Mouse (Mus musculus): ENCODE results near the gene Asap2. TPM values are rescaled to one million over a fixed set of nuclear protein-coding genes. Genes with fewer than 3 reads are reported as not detected.

Asap2 gene
- polyA plus RNA-seq, 1 experiment from 2014 or later: 7.6 TPM

DNA sequence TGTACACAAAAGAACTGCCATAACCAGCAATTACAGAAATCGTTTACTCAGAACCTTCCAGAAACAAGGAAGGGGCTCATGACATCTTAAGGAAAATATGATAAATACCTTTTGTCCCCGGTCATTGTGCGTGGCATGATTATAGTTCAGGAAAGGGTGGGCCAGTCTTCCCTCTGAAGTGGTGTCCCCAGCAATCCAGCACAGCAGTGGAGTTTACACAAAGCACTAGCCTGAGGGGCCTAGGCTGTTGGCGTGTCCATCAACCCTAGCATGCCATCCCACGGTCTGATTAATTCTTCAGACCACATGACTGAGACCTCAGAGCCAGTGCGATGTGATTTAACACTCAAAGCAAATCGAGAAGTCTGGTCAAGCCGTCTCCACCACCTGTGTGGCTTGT, 235.1 kb downstream of the Asap2 start:
- 71% methylated on average over 8 of the region's 8 CpGs for WGBS
- no peaks in the 10 kb centered on the region for H3K36me3 ChIP-seq
- H3K9me3 ChIP-seq: no peaks in the 10 kb centered on the region
- H3K27ac ChIP-seq: no peak overlapping the region
- peaks cover 11% of the 10 kb centered on the region for H3K4me1 ChIP-seq
- H3K9ac ChIP-seq: no peak overlapping the region
- ATAC-seq (ENCODE audit: insufficient read depth, low FRiP score, low read depth): no peak
- H3K4me3 ChIP-seq (replicated peaks): no peak overlapping the region
- H3K4me2 ChIP-seq: no peak overlapping the region
- no peaks in the 10 kb centered on the region for H3K27me3 ChIP-seq (replicated peaks)

DNA sequence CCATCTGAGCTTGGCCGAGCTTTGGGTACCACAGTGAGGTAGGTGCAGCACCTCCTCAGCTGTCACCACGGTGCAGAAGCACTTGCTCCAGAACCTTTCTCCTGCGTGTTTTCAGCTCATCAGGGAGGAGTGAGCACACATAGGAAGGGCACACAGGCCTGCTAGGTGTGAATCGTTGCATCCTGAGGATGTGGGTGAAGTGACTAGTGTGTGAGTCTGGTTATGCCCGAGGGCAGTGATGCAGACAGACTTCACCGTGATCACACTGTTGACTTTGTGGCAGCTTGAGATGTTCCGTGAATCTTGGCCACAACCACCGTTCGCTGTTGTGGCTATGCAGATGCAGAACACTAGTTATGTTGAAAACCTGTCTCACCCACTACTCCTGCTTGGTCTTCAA, 236.1 kb downstream of the Asap2 start:
- 84% methylated on average over 9 of the region's 9 CpGs for WGBS
- no peak for ATAC-seq (ENCODE audit: insufficient read depth, low FRiP score, low read depth)
- H3K9me3 ChIP-seq: no peaks in the 10 kb centered on the region
- no peak overlapping the region for H3K9ac ChIP-seq
- H3K27ac ChIP-seq: no peak overlapping the region
- no peak overlapping the region for H3K4me2 ChIP-seq
- H3K4me3 ChIP-seq (replicated peaks): no peak overlapping the region
- H3K27me3 ChIP-seq (replicated peaks): no peaks in the 10 kb centered on the region
- peaks cover 11% of the 10 kb centered on the region for H3K4me1 ChIP-seq
- no peaks in the 10 kb centered on the region for H3K36me3 ChIP-seq

DNA sequence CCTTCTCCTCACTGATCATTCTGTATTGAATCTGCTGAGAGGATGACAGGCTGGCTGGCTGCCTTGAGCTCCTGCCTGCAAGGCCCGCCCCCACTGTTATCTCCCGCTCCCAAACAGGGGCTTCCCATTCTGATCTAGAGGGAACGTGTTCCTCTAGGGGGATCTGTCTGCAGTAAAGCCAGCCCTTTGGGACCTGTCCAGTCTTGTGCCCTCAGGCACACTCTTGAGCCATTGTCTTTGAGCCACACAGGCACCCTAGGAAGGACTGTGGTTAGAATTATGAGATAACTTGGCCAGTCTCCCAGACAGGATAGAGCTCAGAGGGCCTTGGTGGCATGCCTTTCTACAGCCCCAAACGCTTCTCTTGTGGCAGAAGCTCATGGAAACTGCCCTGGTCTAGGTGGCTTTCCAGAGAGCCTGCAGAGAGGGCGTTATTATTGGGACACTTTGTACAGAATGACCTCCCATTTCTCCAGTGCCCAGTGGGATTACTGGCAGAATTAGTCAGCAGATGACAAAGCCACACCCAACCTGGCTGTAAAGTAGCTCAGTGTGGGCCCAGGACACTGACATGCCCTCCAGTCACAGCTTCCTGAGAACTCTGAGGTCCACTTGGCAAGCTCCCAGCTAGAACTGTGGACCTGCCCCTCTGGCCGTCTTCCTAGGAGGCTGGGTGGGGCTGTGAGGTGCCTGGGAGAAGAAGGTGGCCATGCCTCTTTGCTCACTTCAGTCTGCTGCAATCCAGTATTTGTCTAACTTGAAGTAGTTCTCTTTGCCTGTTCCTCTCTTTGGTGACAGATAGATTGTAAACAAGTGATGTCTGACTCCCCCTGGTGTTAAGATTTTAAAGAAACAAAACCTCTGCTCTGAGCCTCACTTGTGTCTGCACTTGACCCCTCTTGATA, 237.1 kb downstream of the Asap2 start:
- Histone ChIP-seq H3K9me3 (no peaks in the 10 kb centered on the region), H3K36me3 (no peaks in the 10 kb centered on the region), H3K4me3 (replicated peaks) (no peak overlapping the region), H3K4me1 (peaks cover 11% of the 10 kb centered on the region), H3K27me3 (replicated peaks) (no peaks in the 10 kb centered on the region), H3K9ac (no peak overlapping the region), H3K27ac (peak overlapping the region; percentile 31; the same call in 1 of the 2 replicates), H3K4me2 (no peak overlapping the region)
- 48% methylated on average over 6 of the region's 6 CpGs for WGBS
- ATAC-seq (ENCODE audit: insufficient read depth, low FRiP score, low read depth): peak; percentile 44; the same call in 1 of the 2 replicates

DNA sequence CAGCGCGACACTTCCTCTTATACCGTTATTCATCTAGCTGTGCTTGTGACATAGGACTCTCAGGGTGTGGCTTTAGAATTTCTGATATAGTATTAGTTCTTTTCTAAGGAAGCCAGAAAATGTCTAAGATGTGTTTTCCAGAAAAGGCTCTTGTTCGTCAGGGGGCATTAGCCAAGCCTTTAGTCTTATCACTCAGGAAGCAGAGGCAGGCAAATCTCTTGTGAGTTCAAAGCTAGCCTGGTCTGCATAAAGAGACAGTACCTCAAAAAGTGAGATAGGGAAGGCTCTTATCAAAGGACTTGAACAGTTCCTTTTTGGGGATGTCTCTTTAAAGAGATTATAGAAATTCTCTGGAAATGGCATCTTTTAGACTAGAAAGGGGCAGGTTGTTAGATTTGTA, 238.4 kb downstream of the Asap2 start:
- WGBS: 84% methylated on average over 4 of the region's 4 CpGs
- H3K27ac ChIP-seq: no peak overlapping the region

DNA sequence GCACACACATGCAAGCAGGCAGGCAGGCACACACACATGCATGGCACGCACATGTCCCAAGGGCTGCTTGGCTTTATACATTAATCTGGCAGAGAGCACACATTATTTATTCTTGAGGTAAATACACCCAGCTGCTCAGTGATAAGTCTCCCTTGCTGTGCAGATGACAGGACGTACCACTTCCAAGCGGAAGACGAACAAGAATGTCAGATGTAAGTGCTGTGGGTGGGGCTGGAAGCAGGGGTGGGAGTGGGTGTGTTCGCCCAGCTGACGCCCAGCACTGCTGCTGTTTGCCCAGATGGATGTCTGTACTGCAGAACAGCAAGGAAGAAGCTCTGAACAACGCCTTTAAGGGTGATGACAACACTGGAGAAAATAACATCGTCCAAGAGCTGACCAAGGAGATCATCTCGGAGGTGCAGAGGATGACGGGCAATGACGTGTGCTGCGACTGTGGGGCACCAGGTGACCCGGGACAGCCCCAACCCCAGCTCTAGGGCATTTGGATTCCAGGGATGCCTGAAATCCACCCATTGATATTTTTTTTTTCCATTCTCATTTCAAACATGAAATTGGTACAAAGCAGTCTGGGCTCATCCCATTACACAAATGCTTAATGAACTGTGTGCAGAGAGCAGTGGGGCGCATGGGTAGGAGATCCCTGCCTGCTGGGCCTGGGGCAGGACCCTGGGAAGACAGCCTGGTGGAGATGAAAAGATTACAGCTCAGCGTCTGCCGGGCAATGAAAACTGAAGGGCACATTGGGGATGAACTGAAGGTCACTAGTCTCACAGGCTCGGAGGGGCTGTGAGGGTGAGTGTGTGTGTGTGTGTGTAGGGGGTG, 239.0 kb downstream of the Asap2 start:
- ATAC-seq (ENCODE audit: insufficient read depth, low FRiP score, low read depth): no peak
- Histone ChIP-seq H3K4me2 (no peak overlapping the region), H3K36me3 (no peaks in the 10 kb centered on the region), H3K9me3 (no peaks in the 10 kb centered on the region), H3K4me3 (replicated peaks) (no peak overlapping the region), H3K4me1 (peaks cover 11% of the 10 kb centered on the region), H3K27me3 (replicated peaks) (no peaks in the 10 kb centered on the region), H3K9ac (no peak overlapping the region), H3K27ac (no peak overlapping the region)
- 65% methylated on average over 17 of the region's 17 CpGs for WGBS

More for the DNA sequence above, 238.4 kb downstream of the Asap2 start:
- no peak for ATAC-seq (ENCODE audit: insufficient read depth, low FRiP score, low read depth)
- Histone ChIP-seq H3K9me3 (no peaks in the 10 kb centered on the region), H3K27me3 (replicated peaks) (no peaks in the 10 kb centered on the region), H3K9ac (no peak overlapping the region), H3K4me2 (no peak overlapping the region), H3K4me3 (replicated peaks) (no peak overlapping the region), H3K36me3 (no peaks in the 10 kb centered on the region), H3K4me1 (peaks cover 11% of the 10 kb centered on the region)

DNA sequence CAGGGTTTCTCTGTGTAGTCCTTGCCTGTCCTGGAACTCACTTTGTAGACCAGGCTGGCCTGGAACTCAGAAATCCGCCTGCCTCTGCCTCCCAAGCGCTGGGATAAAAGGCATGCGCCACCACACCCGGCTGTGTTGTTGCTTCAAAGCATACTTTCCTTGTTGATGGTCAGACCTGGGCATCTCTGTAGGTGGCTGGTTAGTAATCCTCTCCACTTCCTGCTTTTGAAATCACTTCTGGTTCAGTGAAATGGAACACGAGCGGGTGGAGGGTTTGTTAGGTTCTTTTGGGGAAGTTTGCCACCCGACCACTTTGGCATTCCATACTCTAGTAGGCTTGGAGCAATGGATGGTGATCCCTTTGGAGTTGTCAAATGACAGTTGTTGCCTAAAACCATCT, 243.5 kb downstream of the Asap2 start:
- Histone ChIP-seq H3K4me1 (0 out of 2 replicates have a peak, but pooled peaks cover 4% of the 10 kb centered on the region), H3K4me3 (replicated peaks) (no peak overlapping the region), H3K36me3 (peaks cover 3% of the 10 kb centered on the region; the same call in 1 of the 2 replicates), H3K27ac (no peak overlapping the region), H3K9ac (no peak overlapping the region), H3K4me2 (no peak overlapping the region), H3K27me3 (replicated peaks) (no peaks in the 10 kb centered on the region), H3K9me3 (no peaks in the 10 kb centered on the region)
- WGBS: 82% methylated on average over 7 of the region's 7 CpGs
- no peak for ATAC-seq (ENCODE audit: insufficient read depth, low FRiP score, low read depth)

DNA sequence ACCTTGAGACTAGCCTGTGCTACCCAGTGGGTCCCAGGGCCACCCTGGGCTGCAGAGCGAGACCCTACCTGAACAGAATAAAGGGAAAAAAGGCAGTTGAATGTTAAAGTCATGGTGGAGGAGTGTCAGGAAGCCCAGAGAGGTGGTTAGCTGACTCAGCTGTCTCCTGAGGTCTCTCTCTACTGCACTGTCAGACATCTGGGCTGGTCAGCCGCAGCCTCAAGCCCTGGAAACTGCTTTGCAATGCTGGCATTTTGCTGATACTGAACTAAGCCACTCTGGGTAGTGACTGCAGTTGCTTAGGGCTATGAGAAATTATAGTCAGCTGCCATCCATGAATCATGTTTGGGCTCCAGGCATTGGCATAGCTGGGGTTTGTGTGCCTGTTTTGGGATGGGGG, 244.3 kb downstream of the Asap2 start:
- H3K36me3 ChIP-seq: peaks cover 8% of the 10 kb centered on the region; the same call in 1 of the 2 replicates

DNA sequence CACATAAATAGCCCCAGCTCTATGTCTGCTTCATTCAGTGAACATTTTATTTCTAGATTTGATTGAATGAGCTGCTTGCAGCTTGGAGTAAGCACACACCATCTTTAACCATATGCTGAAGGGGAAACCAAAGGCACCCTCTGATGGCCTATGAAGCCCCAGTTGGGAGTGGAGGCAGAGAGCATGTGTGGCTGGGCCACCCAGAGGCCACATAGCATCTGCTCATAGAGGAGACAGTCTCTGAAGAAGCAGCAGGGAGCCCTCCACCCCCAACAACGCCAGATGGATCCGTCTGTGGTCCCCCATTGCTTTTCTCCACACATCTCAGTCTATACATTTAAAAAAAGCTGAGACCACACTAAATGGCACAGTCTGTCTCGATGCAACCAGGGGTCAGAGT, 251.7 kb downstream of the Asap2 start:
- ATAC-seq (ENCODE audit: insufficient read depth, low FRiP score, low read depth): no peak
- Histone ChIP-seq H3K36me3 (peaks cover 12% of the 10 kb centered on the region; the same call in 1 of the 2 replicates), H3K9ac (no peak overlapping the region), H3K27ac (no peak overlapping the region), H3K4me1 (no peaks in the 10 kb centered on the region), H3K27me3 (replicated peaks) (no peaks in the 10 kb centered on the region), H3K9me3 (no peaks in the 10 kb centered on the region), H3K4me2 (no peak overlapping the region), H3K4me3 (replicated peaks) (no peak overlapping the region)
- WGBS: 78% methylated on average over 3 of the region's 3 CpGs

More for the DNA sequence above, 244.3 kb downstream of the Asap2 start:
- Histone ChIP-seq H3K27me3 (replicated peaks) (no peaks in the 10 kb centered on the region), H3K9me3 (no peaks in the 10 kb centered on the region), H3K4me2 (no peak overlapping the region), H3K4me1 (no peaks in the 10 kb centered on the region), H3K9ac (no peak overlapping the region), H3K4me3 (replicated peaks) (no peak overlapping the region), H3K27ac (no peak overlapping the region)
- ATAC-seq (ENCODE audit: insufficient read depth, low FRiP score, low read depth): no peak
- WGBS: 84% methylated on average over 2 of the region's 2 CpGs

DNA sequence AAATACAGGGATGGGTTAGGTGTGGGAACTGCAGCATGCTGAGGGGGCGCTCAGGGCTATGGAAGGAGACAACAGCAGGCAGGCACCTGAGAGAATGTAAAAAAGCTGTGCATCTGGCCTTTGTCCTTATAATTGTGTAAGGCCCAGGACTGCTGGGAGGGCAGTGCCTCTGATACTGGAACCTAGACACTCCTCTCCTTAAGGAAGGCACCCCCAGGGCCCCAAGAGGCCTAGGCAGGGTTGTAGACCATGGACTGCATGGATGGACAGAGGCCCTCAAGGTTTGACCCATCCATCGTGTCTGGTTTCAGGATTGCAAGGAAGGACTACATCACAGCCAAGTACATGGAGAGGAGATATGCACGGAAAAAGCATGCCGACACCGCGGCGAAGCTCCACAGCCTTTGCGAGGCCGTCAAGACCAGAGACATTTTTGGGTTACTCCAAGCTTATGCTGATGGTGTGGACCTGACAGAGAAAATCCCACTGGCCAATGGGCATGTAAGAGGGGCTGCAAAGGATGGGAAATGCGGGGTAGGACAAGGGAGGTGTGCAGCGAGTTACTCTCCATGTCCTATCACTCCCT, 254.2 kb downstream of the Asap2 start:
- 94% methylated on average over 11 of the region's 11 CpGs for WGBS
- H3K36me3 ChIP-seq: peaks cover 3% of the 10 kb centered on the region; the same call in 1 of the 2 replicates
- H3K27ac ChIP-seq: no peak overlapping the region
- no peaks in the 10 kb centered on the region for H3K27me3 ChIP-seq (replicated peaks)
- no peak for ATAC-seq (ENCODE audit: insufficient read depth, low FRiP score, low read depth)
- H3K4me2 ChIP-seq: no peak overlapping the region
- no peaks in the 10 kb centered on the region for H3K4me1 ChIP-seq
- H3K4me3 ChIP-seq (replicated peaks): no peak overlapping the region
- H3K9ac ChIP-seq: no peak overlapping the region
- H3K9me3 ChIP-seq: no peaks in the 10 kb centered on the region

DNA sequence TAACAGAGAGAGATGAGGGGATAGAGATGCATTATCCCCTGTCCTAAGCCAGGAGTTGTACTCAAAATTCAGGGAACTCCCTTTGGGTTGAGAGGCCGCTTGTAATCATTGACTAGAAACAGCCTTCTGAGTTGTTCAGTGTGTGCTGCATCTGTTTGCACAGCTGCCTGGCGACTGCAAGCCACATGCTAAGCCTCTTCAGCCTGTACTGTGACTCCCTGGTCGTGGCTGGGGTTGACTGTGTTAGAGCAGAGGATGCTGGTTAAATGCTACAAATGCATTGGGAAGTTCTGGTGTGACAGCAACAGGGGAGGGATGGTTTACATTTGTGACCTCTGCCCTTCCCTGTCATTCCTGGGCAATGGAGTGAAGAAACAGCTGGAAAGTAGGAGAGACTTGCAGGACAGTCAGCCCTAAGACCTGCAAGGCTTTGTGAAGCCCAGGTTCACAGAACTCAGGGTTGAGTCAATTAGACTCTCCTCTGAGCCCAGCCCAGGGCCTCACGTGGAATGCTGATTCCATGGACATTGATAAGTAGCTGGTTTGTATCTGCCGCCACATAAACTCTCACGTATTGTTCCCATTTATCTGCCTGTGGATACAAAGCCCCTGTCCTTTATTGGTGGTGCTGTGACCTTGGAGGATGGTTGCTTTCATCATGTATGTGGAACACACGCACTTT, 257.6 kb downstream of the Asap2 start:
- WGBS: 57% methylated on average over 7 of the region's 7 CpGs
- no peak overlapping the region for H3K4me2 ChIP-seq

DNA sequence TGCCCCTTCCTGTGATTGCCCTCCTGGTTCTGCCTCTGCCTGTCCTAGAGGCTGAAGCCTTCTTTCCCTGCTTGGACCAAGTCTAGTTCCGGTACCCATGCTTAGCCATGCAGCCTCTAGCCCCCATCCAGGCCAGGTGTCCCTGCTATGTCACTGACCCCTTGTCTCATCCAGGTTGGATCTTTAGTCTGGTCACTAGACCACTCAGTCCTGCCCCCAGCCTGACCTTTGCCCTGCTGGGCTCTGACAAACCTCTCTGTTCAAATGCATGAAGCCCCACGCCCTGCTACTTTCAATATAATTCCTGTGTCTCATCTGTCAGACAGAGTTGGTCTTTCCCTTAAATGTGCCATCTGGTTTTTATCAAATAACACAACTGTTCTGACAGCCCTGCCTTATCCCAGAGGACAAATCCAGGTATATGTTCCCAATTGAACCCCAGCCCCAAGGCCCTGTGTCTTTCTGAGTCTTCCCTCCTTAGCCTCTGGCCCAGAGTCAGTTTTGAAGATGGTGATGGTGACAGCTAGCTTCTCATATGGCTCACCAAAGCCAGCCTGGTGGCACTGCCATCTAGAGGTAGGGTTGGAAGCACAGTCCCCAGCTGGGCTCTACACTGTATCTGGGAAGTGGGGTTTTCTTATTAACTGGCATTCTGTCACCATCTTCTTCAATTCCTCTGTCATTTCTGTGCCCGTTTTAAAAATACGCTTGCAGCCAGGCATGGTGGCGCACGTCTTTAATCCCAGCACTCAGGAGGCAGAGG, 270.4 kb downstream of the Asap2 start:
- no peak overlapping the region for H3K4me3 ChIP-seq (replicated peaks)
- WGBS: 83% methylated on average over 6 of the region's 6 CpGs
- H3K4me2 ChIP-seq: no peak overlapping the region
- no peaks in the 10 kb centered on the region for H3K9me3 ChIP-seq
- no peaks in the 10 kb centered on the region for H3K27me3 ChIP-seq (replicated peaks)
- H3K36me3 ChIP-seq: peaks cover 8% of the 10 kb centered on the region; the same call in 1 of the 2 replicates
- no peaks in the 10 kb centered on the region; the same call in 1 of the 2 replicates for H3K4me1 ChIP-seq
- no peak overlapping the region for H3K9ac ChIP-seq
- no peak for ATAC-seq (ENCODE audit: insufficient read depth, low FRiP score, low read depth)
- no peak overlapping the region for H3K27ac ChIP-seq

More for the DNA sequence above, 257.6 kb downstream of the Asap2 start:
- Histone ChIP-seq H3K4me1 (no peaks in the 10 kb centered on the region), H3K27ac (no peak overlapping the region), H3K36me3 (peaks cover 20% of the 10 kb centered on the region), H3K27me3 (replicated peaks) (no peaks in the 10 kb centered on the region), H3K9ac (no peak overlapping the region), H3K4me3 (replicated peaks) (no peak overlapping the region), H3K9me3 (no peaks in the 10 kb centered on the region)
- ATAC-seq (ENCODE audit: insufficient read depth, low FRiP score, low read depth): peak; percentile 60; the same call in 1 of the 2 replicates
